Mouse (Mus musculus): Measurements from ENCODE around the gene Zdhhc18.
A peak's percentile ranks its signal among the peaks of the same experiment; 100 is the strongest.
"Not testable (repeated sequence)": the region's sequence is repeated elsewhere in the genome, so short reads cannot be mapped to it uniquely, and the experiment has no call there.

The Zdhhc18 gene

DNA sequence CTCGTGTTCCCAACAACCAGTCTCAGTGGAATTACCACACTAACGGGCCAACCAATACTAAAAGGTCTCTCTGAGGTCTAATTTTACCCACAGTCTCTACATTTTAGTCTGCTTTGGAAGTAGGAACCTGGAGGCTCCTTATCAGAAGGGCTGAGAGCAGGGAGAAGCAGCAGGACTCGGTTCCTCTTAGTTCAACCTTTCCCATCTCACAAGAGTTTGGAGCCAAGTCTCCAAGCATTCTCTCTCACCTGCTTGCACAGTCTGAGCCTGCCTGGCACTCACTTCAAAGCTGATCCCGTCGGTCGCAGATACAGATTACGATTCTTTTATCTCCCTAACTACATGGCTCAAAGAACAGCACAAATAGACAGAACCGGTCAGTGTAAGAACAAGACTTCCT lies 13.0 kb upstream of the Zdhhc18 start:
- DNase-seq (ENCODE audit: low spot score): no peak

- DNase-seq (ENCODE audit: low spot score): no peak
Observed at GRCm38 (mm10) chr4:133662421-133662820, 12.5 kb upstream of the Zdhhc18 start.

DNA sequence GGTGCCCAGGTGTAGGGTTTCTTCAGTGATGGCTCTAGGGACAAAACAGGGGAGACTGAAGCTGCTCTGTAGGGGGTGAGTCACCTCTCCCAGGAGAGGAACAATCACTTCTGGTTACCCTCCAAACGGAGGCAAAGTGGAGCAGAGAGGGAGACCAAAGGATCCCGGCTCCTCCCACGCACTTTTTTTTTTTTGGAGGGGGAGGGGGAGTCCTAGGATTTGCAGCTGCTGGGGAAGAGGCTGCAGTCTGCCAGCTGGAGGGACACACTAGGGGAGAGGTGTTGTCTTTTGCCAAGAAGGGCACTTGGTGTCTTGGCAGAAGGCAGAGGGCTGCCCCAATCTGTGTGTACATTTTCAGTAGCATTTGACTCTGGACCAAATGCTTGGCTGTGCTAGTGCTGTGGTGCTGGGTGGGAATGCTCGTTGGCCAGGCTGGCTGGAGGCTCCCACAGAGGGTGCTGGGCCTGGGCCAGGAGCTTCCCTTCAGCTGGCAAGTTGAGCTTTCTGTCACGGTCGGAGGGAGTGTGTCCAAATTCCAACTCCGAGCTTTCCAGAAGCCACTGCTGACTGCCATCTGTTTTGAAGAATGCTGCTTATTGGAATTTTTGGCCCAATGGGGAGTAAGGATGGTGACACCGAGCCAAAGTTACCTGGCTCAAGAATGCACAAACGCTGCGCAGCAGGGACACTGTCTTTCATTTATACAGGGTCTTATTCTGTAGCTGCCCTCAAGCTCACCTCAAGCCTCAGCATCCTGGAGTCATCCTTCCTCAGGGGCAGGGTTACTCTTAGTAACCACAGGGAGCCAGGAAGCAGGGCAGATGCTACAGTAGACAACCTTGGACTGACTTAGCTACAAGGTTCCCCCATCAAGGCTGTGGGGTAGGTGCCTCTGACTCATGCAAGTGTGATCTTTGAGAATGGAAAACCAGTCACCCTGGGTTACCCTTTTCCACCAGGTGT lies 10.5 kb upstream of the Zdhhc18 start:
- DNase-seq (ENCODE audit: low spot score): peak; percentile 91

- DNase-seq (ENCODE audit: low spot score): peak; percentile 29
Observed at GRCm38 (mm10) chr4:133659497-133660192, 9.7 kb upstream of the Zdhhc18 start.

DNA sequence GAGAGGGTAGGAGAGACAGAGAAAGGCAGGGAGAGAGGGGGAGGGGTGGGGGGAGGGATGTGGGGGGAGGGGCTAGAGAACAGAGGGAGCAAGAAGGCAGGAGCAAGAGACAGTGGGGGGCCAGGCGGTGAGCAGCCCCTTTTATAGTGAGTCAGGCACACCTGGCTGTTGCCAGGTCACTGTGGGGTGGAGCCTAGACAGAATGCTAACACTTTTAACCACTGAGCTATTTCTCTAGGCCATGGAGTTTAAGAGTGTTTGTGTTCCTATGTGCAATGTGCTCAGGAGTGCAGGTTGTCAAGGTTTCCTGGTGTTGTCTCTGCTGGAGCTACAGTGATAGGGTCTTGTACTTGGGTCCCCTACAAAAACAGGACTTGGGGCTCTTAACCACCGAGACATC lies 8.8 kb upstream of the Zdhhc18 start:
- no peak for DNase-seq (ENCODE audit: low spot score)

DNA sequence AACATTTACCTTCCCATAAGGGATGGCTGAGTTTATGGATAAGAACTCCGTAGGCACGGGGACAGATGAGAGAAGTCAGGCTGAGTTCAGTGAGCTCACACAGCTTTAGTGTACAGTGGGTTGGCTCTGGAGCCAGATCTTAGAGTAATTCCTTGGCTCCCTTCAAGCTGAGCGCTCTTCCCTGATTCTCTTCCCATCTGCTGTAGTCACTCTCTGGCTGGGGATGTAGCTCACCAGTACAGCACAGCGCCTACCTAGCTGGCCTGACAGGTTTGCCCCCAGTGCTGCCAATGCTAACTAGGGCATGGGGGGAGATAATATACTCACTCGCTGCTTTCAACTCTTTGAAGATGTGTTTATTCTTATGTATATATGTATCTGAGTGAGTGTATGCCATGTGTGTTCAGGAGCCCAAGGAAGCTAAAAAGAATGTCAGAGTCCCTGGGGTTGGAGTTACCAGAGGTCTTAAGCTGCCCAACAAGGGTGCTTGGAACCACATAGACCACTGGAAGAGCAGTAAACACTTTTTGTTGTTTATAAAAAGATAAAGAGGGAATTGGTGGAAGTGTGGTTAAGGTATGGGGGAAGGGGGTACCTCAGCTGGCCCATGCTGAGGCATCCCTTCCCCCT lies 8.0 kb upstream of the Zdhhc18 start:
- no peak for DNase-seq (ENCODE audit: low spot score)

DNA sequence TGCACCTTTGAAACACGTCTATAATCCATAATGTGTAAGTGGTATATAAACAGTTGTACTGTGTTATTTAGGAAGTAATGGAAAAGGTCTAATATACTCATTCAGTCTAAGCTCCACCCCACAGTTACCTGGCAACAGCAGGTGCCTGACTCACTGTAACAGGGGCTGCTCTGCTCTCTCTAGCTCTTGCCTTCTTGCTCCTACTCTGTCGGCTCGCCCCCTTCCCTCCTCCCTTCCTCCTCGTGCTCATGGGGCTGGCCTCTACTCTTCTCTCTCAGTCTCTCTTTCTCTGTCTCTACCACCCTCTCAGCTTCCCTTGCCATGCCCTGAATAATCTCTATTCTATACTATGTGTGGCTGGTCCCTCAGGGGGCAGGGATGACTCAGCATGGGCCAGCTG lies 7.0 kb upstream of the Zdhhc18 start:
- DNase-seq (ENCODE audit: low spot score): no peak

- no peak for DNase-seq (ENCODE audit: low spot score)
Observed at GRCm38 (mm10) chr4:133656294-133656693, 6.3 kb upstream of the Zdhhc18 start.

- not testable (repeated sequence) for DNase-seq (ENCODE audit: low spot score)
Observed at GRCm38 (mm10) chr4:133654070-133654469, 4.1 kb upstream of the Zdhhc18 start.

GRCm38 (mm10) chr4:133652746-133653145 lies 2.8 kb upstream of the Zdhhc18 start:
- DNase-seq (ENCODE audit: low spot score): no peak

DNA sequence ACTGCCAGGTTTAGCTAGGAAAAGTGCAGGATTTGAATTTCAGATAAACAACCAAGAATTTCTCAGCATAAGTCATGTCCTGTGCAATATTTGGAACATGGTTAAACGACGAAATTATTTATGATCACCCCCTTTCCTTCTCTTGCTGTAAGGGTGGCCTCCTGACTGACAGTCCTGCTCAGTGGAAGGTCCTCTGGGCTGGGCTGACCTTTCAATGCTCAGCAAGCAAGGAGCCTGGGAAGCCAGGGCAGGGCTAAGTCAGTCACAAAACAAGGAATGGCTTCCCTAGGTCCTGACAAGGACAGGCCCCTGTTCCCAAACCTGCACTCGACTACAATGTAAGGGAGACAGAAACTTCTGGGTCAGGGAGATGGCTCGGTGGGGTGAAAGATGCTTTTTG lies 2.0 kb upstream of the Zdhhc18 start:
- no peak for DNase-seq (ENCODE audit: low spot score)

DNA sequence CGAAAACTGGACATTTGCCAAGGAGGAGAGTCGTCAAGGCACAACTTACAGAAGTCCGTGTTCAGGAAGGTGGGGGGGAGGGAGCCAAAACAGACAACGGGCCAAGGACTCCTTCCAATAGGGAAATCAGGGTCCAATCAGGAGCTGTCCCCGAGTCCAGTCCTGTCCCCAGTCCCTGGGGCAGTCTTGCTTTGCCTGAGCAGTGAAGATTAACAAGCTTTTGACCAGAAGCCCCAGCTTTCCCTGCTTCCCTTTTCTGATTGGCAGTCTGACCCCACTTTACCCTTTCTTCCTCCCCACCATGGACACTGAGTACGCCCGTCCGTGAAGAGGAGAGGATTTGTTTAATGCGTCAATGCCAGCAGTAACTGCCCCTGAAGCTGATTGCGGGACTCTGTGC lies 1.5 kb upstream of the Zdhhc18 start:
- DNase-seq (ENCODE audit: low spot score): no peak

DNA sequence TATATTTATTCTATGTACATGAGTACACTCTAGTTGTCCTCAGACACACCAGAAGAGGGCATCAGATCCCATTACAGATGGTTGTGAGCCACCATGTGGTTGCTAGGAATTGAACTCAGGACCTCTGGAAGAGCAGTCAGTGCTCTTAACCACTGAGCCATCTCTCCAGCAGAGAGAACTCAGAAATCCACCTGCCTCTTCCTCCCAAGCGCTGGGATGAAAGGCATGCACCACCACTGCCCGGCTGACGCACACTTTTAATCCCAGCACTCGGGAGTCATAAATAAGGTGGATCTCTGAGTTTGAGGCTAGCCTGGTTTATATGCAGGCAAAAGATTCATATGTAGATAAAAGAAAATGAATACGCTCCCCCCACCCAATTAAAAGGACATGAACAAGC lies 490 bp downstream of the Zdhhc18 start:
- DNase-seq (ENCODE audit: low spot score): not testable (repeated sequence)

- DNase-seq (ENCODE audit: low spot score): no peak
Observed at GRCm38 (mm10) chr4:133645680-133646079, 4.3 kb downstream of the Zdhhc18 start.

- DNase-seq (ENCODE audit: low spot score): no peak
Observed at GRCm38 (mm10) chr4:133645195-133645594, 4.8 kb downstream of the Zdhhc18 start.

DNA sequence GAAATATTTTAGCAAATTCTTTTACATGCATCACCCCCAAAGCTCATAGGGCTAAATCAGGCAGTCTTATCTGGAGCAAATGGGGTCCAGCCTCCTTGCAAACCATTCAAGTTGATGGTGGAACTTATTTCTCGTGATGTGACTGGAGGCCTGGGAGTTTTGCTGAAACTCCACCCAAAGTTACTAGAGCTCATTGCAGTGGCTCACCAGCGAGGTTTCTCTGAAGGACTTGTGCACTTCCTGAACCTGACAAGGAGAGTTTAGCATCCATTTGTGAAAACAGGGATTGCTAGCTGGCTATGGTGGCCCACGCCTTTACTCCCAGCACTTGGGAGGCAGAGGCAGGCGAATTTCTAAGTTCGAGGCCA lies 15.9 kb downstream of the Zdhhc18 start:
- no peak for DNase-seq (ENCODE audit: low spot score)

DNA sequence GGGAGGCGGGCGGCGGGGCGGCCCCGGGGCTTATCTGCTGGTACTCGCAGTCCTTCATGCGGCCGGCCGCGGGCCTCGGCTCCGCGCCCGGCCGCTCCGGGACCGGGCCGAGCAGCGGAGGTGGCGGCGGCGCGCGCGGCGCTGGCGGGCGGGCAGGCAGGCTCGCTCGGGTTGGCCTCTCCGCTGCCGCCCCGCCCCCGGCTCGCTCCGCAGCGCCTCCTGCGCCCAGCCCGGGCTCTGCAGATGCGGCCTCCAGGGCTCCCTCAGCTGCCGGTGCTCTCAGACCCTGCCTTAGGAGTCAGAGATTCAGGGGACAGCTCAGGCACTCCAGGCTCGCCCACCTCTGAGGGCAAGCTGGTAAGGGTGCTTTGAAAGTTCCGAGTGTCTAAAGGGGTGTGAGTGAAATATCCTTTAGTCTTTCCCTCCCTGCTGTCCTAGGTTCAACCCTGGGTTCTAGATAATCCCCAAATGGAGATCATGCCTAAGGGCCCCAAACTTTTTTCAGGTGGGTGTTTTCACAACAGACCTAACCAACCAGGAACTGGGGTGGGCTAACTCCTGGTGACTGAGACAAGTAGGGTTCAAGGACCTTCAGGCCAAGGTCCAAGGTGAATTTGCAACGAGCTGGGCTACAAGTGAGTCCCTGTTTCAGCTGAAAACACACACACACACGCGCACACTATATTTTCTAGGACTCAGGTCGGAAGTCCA lies 16.5 kb downstream of the Zdhhc18 start:
- peak; percentile 92 for DNase-seq (ENCODE audit: low spot score)

- DNase-seq (ENCODE audit: low spot score): peak; percentile 72
Observed at GRCm38 (mm10) chr4:133632483-133633327, 17.2 kb downstream of the Zdhhc18 start.

DNA sequence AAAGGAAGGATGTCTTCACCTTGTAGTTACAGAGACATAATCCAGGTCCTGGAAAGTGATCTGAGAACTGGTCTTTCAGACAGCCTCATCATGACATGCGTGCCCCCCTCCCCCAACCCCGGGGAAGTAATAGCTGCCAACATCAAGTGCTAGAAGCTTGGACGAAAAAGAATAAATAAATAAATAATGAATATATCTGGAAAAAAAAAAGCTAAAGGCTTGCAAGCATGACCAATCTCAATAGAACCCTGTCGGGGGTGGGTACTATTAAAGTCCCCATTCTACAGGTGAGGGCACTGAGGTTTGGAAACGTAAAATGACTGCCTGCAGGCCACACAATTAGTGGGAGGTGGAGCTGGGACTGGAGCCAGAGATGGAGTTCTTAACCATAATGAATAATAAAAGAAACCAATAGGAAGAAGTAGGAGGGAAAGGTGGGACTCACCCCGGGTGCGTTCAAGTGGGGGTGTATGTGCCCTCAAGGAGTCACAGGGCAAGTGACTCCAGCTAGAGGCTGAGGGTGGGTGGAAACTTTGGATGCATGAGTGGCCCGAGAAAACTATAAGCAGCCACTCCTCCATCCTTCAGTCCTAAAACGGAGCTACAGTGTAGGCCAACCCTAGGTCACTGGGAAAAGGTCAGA lies 18.1 kb downstream of the Zdhhc18 start:
- DNase-seq (ENCODE audit: low spot score): no peak

- DNase-seq (ENCODE audit: low spot score): no peak
Observed at GRCm38 (mm10) chr4:133631071-133631768, 18.7 kb downstream of the Zdhhc18 start.
